Mouse (Mus musculus) megakaryocyte, embryonic 14.5 days (primary cell): Measurements from ENCODE around the gene Atf7ip.

Source experiments
- FLI1 ChIP-seq: IDR thresholded peaks from 2 replicates; pipeline ENCODE4 v1.6.1; 2012; ENCODE audit warnings: low read length, inconsistent platforms, mixed read lengths
- GATA1 ChIP-seq: IDR thresholded peaks from 3 replicates; pipeline ENCODE4 v1.6.1; 2012; ENCODE audit warnings: mixed read lengths, low read length, inconsistent platforms, borderline replicate concordance

DNA sequence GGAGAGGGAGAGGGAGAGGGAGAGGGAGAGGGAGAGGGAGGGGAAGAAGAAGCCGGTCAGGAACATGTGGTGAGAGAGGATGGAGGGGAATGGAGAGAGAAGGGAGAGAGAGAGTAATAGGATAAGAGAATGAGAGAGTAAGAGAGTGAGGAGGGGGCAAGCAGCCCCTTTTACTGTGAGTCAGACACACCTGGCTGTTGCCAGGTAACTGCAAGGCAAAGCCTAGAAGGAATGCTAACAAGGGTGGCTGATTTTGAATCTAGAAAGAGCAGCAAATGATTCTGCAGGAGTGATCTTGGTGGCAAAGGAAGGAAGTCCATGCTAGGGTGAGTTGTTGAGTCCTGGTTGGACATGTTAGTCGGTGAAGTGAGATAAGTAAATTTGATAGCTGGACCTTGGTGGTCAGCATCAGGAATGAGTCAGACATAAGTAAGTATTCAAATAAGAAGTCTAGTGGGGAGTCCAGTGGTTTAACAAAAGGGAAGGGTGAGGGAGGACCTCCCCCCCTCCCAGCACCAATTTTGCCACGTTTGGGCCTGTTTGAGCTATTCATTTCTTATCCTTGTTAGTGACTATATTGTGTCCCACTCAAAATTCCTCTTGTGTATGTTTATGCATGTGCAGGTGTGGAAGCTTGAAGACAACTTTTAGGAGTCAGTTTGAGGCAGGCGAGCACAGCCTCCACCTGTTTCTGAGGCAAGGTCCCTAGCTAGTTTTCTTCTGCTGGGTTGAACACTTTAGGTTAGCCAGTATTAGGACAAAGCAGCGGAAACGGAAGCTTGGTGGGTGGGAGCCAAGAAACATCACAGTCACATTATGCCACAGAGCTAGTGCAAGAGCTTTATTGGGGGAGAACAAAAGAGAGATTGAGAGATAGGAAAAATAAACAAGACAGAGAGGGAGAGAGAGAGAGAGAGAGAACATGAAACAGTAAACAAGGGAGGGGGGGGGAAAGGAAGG is 15.2 kb upstream of the Atf7ip start:
- TF ChIP-seq GATA1 (no peak), FLI1 (no peak)
